Mouse (Mus musculus) hindbrain, embryonic 12.5 days (tissue): ENCODE results near the gene Nr2f2. TPM values are rescaled to one million over a fixed set of nuclear protein-coding genes. Genes with fewer than 3 reads are reported as not detected.

Experiments used
- ATAC-seq: fragments of 200-750 bp; cut with Nextera tagmentation; 2 replicates; pipeline ENCODE4 v1.8.0; 2017; ENCODE audit warnings: moderate TSS enrichment; ENCODE audit not compliant: low FRiP score
- H3K27ac ChIP-seq: fragments of 300-500 bp; sonication (generic); 2 replicates; pipeline ENCODE4 v1.5.1; 2016; ENCODE audit warnings: mild to moderate bottlenecking
- H3K27me3 ChIP-seq: fragments of 300-500 bp; sonication (generic); 2 replicates; pipeline ENCODE4 v1.6.1; 2016; ENCODE audit warnings: mild to moderate bottlenecking
- H3K36me3 ChIP-seq: fragments of 300-500 bp; sonication (generic); 2 replicates; pipeline ENCODE4 v1.6.1; 2016; ENCODE audit warnings: mild to moderate bottlenecking
- H3K4me1 ChIP-seq: fragments of 300-500 bp; sonication (generic); 2 replicates; pipeline ENCODE4 v1.6.1; 2016
- H3K4me2 ChIP-seq: fragments of 300-500 bp; sonication (generic); replicated peaks from 2 replicates; pipeline ENCODE4 v1.6.1; 2016; ENCODE audit warnings: mild to moderate bottlenecking
- H3K4me3 ChIP-seq: fragments of 300-500 bp; sonication (generic); 2 replicates; pipeline ENCODE4 v1.5.1; 2016; ENCODE audit warnings: mild to moderate bottlenecking
- H3K9ac ChIP-seq: fragments of 300-500 bp; sonication (generic); 2 replicates; pipeline ENCODE4 v1.6.1; 2016; ENCODE audit warnings: mild to moderate bottlenecking, moderate library complexity
- H3K9me3 ChIP-seq: fragments of 300-500 bp; sonication (generic); replicated peaks from 2 replicates; pipeline ENCODE4 v1.6.1; 2016; ENCODE audit warnings: mild to moderate bottlenecking
- WGBS: fragments of 180-500 bp; shearing (Covaris S2); methylation state at CpG from one replicate; pipeline ENCODE4 v1.1.7; 2016; 5-methylcytosine and 5-hydroxymethylcytosine counted together
- polyA plus RNA-seq: library from polyadenylated mRNA; unstranded; fragments of >200 nt; fragmentation: Nextera tagmentation; extraction: Ambion mirVana; gene quantifications from 2 replicates; pipeline ENCODE4 v1.2.1, GENCODE M21; 2016

The Nr2f2 gene
- polyA plus RNA-seq, 1 experiment from 2014 or later: 146 TPM

- peak overlapping the region; percentile 23 for H3K4me3 ChIP-seq
- H3K27ac ChIP-seq: peak overlapping the region; percentile 66
- 7% methylated on average over 4 of the region's 4 CpGs for WGBS
- ATAC-seq: no peak
- H3K27me3 ChIP-seq: peaks cover 14% of the 10 kb centered on the region
- peaks cover 17% of the 10 kb centered on the region for H3K4me1 ChIP-seq
- peak overlapping the region; percentile 79 for H3K4me2 ChIP-seq
- H3K9ac ChIP-seq: peak overlapping the region; percentile 61
- H3K36me3 ChIP-seq: 0 out of 2 replicates have a peak, but pooled peaks cover under 1% of the 10 kb centered on the region
- no peaks in the 10 kb centered on the region for H3K9me3 ChIP-seq
Measured at GRCm38 (mm10) chr7:70363351-70363750, 3.2 kb downstream of the Nr2f2 start.

- Histone ChIP-seq H3K27me3 (peaks cover 7% of the 10 kb centered on the region; the same call in 1 of the 2 replicates), H3K4me2 (peak overlapping the region; percentile 79), H3K9ac (peak overlapping the region; percentile 99), H3K27ac (peak overlapping the region; percentile 100), H3K4me1 (peaks cover 10% of the 10 kb centered on the region), H3K9me3 (no peaks in the 10 kb centered on the region), H3K36me3 (peaks cover 7% of the 10 kb centered on the region; the same call in 1 of the 2 replicates), H3K4me3 (peak overlapping the region; percentile 92)
- WGBS: 1% methylated on average over 12 of the region's 12 CpGs
- no peak for ATAC-seq
Measured at GRCm38 (mm10) chr7:70362526-70363170, 3.9 kb downstream of the Nr2f2 start.

- H3K9me3 ChIP-seq: no peaks in the 10 kb centered on the region
- peak overlapping the region; percentile 79 for H3K4me2 ChIP-seq
- peaks cover 6% of the 10 kb centered on the region; the same call in 1 of the 2 replicates for H3K27me3 ChIP-seq
- WGBS: under 1% methylated on average over 97 of the region's 98 CpGs
- peaks cover 15% of the 10 kb centered on the region; the same call in 1 of the 2 replicates for H3K36me3 ChIP-seq
- H3K4me3 ChIP-seq: peak overlapping the region; percentile 92
- H3K27ac ChIP-seq: peak overlapping the region; percentile 100
- ATAC-seq: peak; percentile 89
- H3K9ac ChIP-seq: peak overlapping the region; percentile 99
- peaks cover 13% of the 10 kb centered on the region for H3K4me1 ChIP-seq
Measured at GRCm38 (mm10) chr7:70361383-70362364, 4.9 kb downstream of the Nr2f2 start.

GRCm38 (mm10) chr7:70360611-70361382 is 5.7 kb downstream of the Nr2f2 start:
- peak overlapping the region; percentile 99 for H3K9ac ChIP-seq
- H3K4me3 ChIP-seq: peak overlapping the region; percentile 92
- peak overlapping the region; percentile 100 for H3K27ac ChIP-seq
- H3K36me3 ChIP-seq: peaks cover 20% of the 10 kb centered on the region
- ATAC-seq: no peak
- WGBS: under 1% methylated on average over 65 of the region's 84 CpGs
- H3K4me1 ChIP-seq: peaks cover 18% of the 10 kb centered on the region
- 0 out of 2 replicates have a peak, but pooled peaks cover 4% of the 10 kb centered on the region for H3K27me3 ChIP-seq
- H3K9me3 ChIP-seq: no peaks in the 10 kb centered on the region
- H3K4me2 ChIP-seq: peak overlapping the region; percentile 79

GRCm38 (mm10) chr7:70359791-70360581 is 6.5 kb downstream of the Nr2f2 start:
- H3K9me3 ChIP-seq: no peaks in the 10 kb centered on the region
- H3K4me2 ChIP-seq: peak overlapping the region; percentile 79
- H3K27me3 ChIP-seq: 0 out of 2 replicates have a peak, but pooled peaks cover 4% of the 10 kb centered on the region
- under 1% methylated on average over 64 of the region's 75 CpGs for WGBS
- H3K4me1 ChIP-seq: peaks cover 23% of the 10 kb centered on the region
- peak overlapping the region; percentile 100 for H3K27ac ChIP-seq
- H3K4me3 ChIP-seq: peak overlapping the region; percentile 92
- peak overlapping the region; percentile 99 for H3K9ac ChIP-seq
- peaks cover 23% of the 10 kb centered on the region for H3K36me3 ChIP-seq
- no peak for ATAC-seq

GRCm38 (mm10) chr7:70358848-70359591 is 7.5 kb downstream of the Nr2f2 start:
- Histone ChIP-seq H3K4me2 (peak overlapping the region; percentile 79), H3K9ac (peak overlapping the region; percentile 99), H3K9me3 (no peaks in the 10 kb centered on the region), H3K36me3 (peaks cover 29% of the 10 kb centered on the region), H3K27me3 (0 out of 2 replicates have a peak, but pooled peaks cover 4% of the 10 kb centered on the region), H3K27ac (peak overlapping the region; percentile 100), H3K4me1 (peaks cover 24% of the 10 kb centered on the region), H3K4me3 (peak overlapping the region; percentile 92)
- no peak for ATAC-seq
- WGBS: 0% methylated on average over 33 of the region's 33 CpGs

- H3K27me3 ChIP-seq: 0 out of 2 replicates have a peak, but pooled peaks cover 4% of the 10 kb centered on the region
- H3K4me2 ChIP-seq: peak overlapping the region; percentile 79
- peaks cover 24% of the 10 kb centered on the region for H3K4me1 ChIP-seq
- WGBS: under 1% methylated on average over 33 of the region's 33 CpGs
- H3K9ac ChIP-seq: peak overlapping the region; percentile 99
- H3K4me3 ChIP-seq: peak overlapping the region; percentile 92
- H3K27ac ChIP-seq: peak overlapping the region; percentile 100
- ATAC-seq: no peak
- H3K36me3 ChIP-seq: peaks cover 29% of the 10 kb centered on the region
- no peaks in the 10 kb centered on the region for H3K9me3 ChIP-seq
Measured at GRCm38 (mm10) chr7:70358020-70358847, 8.3 kb downstream of the Nr2f2 start.

- Histone ChIP-seq H3K4me2 (peak overlapping the region; percentile 79), H3K9me3 (no peaks in the 10 kb centered on the region), H3K27ac (peak overlapping the region; percentile 100), H3K36me3 (peaks cover 29% of the 10 kb centered on the region), H3K4me1 (peaks cover 23% of the 10 kb centered on the region), H3K27me3 (0 out of 2 replicates have a peak, but pooled peaks cover 4% of the 10 kb centered on the region), H3K9ac (peak overlapping the region; percentile 99), H3K4me3 (peak overlapping the region; percentile 92)
- no peak for ATAC-seq
- 2% methylated on average over 17 of the region's 17 CpGs for WGBS
Measured at GRCm38 (mm10) chr7:70357516-70358019, 9.0 kb downstream of the Nr2f2 start.

- H3K36me3 ChIP-seq: peaks cover 29% of the 10 kb centered on the region
- H3K4me2 ChIP-seq: peak overlapping the region; percentile 79
- H3K27me3 ChIP-seq: 0 out of 2 replicates have a peak, but pooled peaks cover 4% of the 10 kb centered on the region
- WGBS: 15% methylated on average over 3 of the region's 3 CpGs
- H3K4me1 ChIP-seq: peaks cover 22% of the 10 kb centered on the region
- no peaks in the 10 kb centered on the region for H3K9me3 ChIP-seq
- no peak for ATAC-seq
- H3K4me3 ChIP-seq: peak overlapping the region; percentile 92
- peak overlapping the region; percentile 99 for H3K9ac ChIP-seq
- H3K27ac ChIP-seq: peak overlapping the region; percentile 100
Measured at GRCm38 (mm10) chr7:70356691-70357515, 9.6 kb downstream of the Nr2f2 start.
